Mouse (Mus musculus): ENCODE measurements around the gene Cdk9. TPM values are rescaled to one million over a fixed set of nuclear protein-coding genes. Genes with fewer than 3 reads are reported as not detected.

Cdk9 gene
- polyA plus RNA-seq, 1 experiment from 2014 or later = 98.3 TPM

GRCm38 (mm10) chr2:32676821-32677220, 36.1 kb downstream of the Cdk9 start:
- Histone ChIP-seq H3K4me2 (ENCODE audit: low read depth, severe bottlenecking) (no peak overlapping the region), H3K27me3 (ENCODE audit: control insufficient read depth, insufficient read depth, low read length) (no peaks in the 10 kb centered on the region), H3K9ac (ENCODE audit: low read length) (no peak overlapping the region), H3K4me1 (ENCODE audit: control insufficient read depth, insufficient read depth, low read length) (peaks cover 8% of the 10 kb centered on the region; the same call in 1 of the 2 replicates), H3K9me3 (ENCODE audit: control insufficient read depth, low read length) (no peaks in the 10 kb centered on the region), H3K4me3 (ENCODE audit: low read depth, low read length) (no peak overlapping the region), H3K27ac (replicated peaks; ENCODE audit: low read depth, low read length) (no peak overlapping the region), H3K36me3 (ENCODE audit: control insufficient read depth, insufficient read depth, low read length) (no peaks in the 10 kb centered on the region)
- no peak for DNase-seq (ENCODE audit: low spot score)
- no peak for ATAC-seq (ENCODE audit: insufficient number of reproducible peaks, low FRiP score, low TSS enrichment, low read depth)
- 93% methylated on average over 3 of the region's 3 CpGs for WGBS

GRCm38 (mm10) chr2:32673176-32673917, 39.5 kb downstream of the Cdk9 start:
- DNase-seq (ENCODE audit: low spot score) = no peak
- H3K27ac ChIP-seq (replicated peaks; ENCODE audit: low read depth, low read length) = no peak overlapping the region
- H3K27me3 ChIP-seq (ENCODE audit: control insufficient read depth, insufficient read depth, low read length) = no peaks in the 10 kb centered on the region
- no peaks in the 10 kb centered on the region for H3K36me3 ChIP-seq (ENCODE audit: control insufficient read depth, insufficient read depth, low read length)
- ATAC-seq (ENCODE audit: insufficient number of reproducible peaks, low FRiP score, low TSS enrichment, low read depth) = no peak
- H3K4me2 ChIP-seq (ENCODE audit: low read depth, severe bottlenecking) = no peak overlapping the region
- no peak overlapping the region for H3K4me3 ChIP-seq (ENCODE audit: low read depth, low read length)
- H3K9ac ChIP-seq (ENCODE audit: low read length) = no peak overlapping the region
- H3K4me1 ChIP-seq (ENCODE audit: control insufficient read depth, insufficient read depth, low read length) = no peaks in the 10 kb centered on the region
- WGBS = 78% methylated on average over 16 of the region's 16 CpGs
- H3K9me3 ChIP-seq (ENCODE audit: control insufficient read depth, low read length) = no peaks in the 10 kb centered on the region

GRCm38 (mm10) chr2:32671907-32672595, 40.8 kb downstream of the Cdk9 start:
- Histone ChIP-seq H3K27ac (replicated peaks; ENCODE audit: low read depth, low read length) (no peak overlapping the region), H3K9me3 (ENCODE audit: control insufficient read depth, low read length) (no peaks in the 10 kb centered on the region), H3K9ac (ENCODE audit: low read length) (no peak overlapping the region), H3K4me3 (ENCODE audit: low read depth, low read length) (no peak overlapping the region), H3K4me2 (ENCODE audit: low read depth, severe bottlenecking) (no peak overlapping the region), H3K27me3 (ENCODE audit: control insufficient read depth, insufficient read depth, low read length) (no peaks in the 10 kb centered on the region), H3K36me3 (ENCODE audit: control insufficient read depth, insufficient read depth, low read length) (no peaks in the 10 kb centered on the region), H3K4me1 (ENCODE audit: control insufficient read depth, insufficient read depth, low read length) (no peaks in the 10 kb centered on the region)
- 81% methylated on average over 9 of the region's 9 CpGs for WGBS
- ATAC-seq (ENCODE audit: insufficient number of reproducible peaks, low FRiP score, low TSS enrichment, low read depth) (no peak), DNase-seq (ENCODE audit: low spot score) (no peak)

GRCm38 (mm10) chr2:32671147-32671546, 41.7 kb downstream of the Cdk9 start:
- no peak overlapping the region for H3K27ac ChIP-seq (replicated peaks; ENCODE audit: low read depth, low read length)
- DNase-seq (ENCODE audit: low spot score) = no peak
- H3K4me1 ChIP-seq (ENCODE audit: control insufficient read depth, insufficient read depth, low read length) = no peaks in the 10 kb centered on the region
- no peak overlapping the region for H3K9ac ChIP-seq (ENCODE audit: low read length)
- H3K4me3 ChIP-seq (ENCODE audit: low read depth, low read length) = no peak overlapping the region
- ATAC-seq (ENCODE audit: insufficient number of reproducible peaks, low FRiP score, low TSS enrichment, low read depth) = no peak
- H3K4me2 ChIP-seq (ENCODE audit: low read depth, severe bottlenecking) = no peak overlapping the region
- no peaks in the 10 kb centered on the region for H3K9me3 ChIP-seq (ENCODE audit: control insufficient read depth, low read length)
- no peaks in the 10 kb centered on the region for H3K36me3 ChIP-seq (ENCODE audit: control insufficient read depth, insufficient read depth, low read length)
- H3K27me3 ChIP-seq (ENCODE audit: control insufficient read depth, insufficient read depth, low read length) = no peaks in the 10 kb centered on the region
- WGBS = 86% methylated on average over 9 of the region's 9 CpGs

- WGBS = 58% methylated on average over 3 of the region's 3 CpGs
- Histone ChIP-seq H3K9ac (ENCODE audit: low read length) (no peak overlapping the region), H3K36me3 (ENCODE audit: control insufficient read depth, insufficient read depth, low read length) (no peaks in the 10 kb centered on the region), H3K9me3 (ENCODE audit: control insufficient read depth, low read length) (no peaks in the 10 kb centered on the region), H3K27me3 (ENCODE audit: control insufficient read depth, insufficient read depth, low read length) (no peaks in the 10 kb centered on the region), H3K4me3 (ENCODE audit: low read depth, low read length) (no peak overlapping the region), H3K27ac (replicated peaks; ENCODE audit: low read depth, low read length) (no peak overlapping the region), H3K4me1 (ENCODE audit: control insufficient read depth, insufficient read depth, low read length) (no peaks in the 10 kb centered on the region), H3K4me2 (ENCODE audit: low read depth, severe bottlenecking) (no peak overlapping the region)
- ATAC-seq (ENCODE audit: insufficient number of reproducible peaks, low FRiP score, low TSS enrichment, low read depth) = no peak
- DNase-seq (ENCODE audit: low spot score) = no peak
Measured at GRCm38 (mm10) chr2:32669876-32670275, 43.0 kb downstream of the Cdk9 start.

- Histone ChIP-seq H3K27me3 (ENCODE audit: control insufficient read depth, insufficient read depth, low read length) (no peaks in the 10 kb centered on the region), H3K4me2 (ENCODE audit: low read depth, severe bottlenecking) (no peak overlapping the region), H3K4me3 (ENCODE audit: low read depth, low read length) (no peak overlapping the region), H3K9me3 (ENCODE audit: control insufficient read depth, low read length) (no peaks in the 10 kb centered on the region), H3K9ac (ENCODE audit: low read length) (no peak overlapping the region), H3K4me1 (ENCODE audit: control insufficient read depth, insufficient read depth, low read length) (no peaks in the 10 kb centered on the region), H3K27ac (replicated peaks; ENCODE audit: low read depth, low read length) (no peak overlapping the region), H3K36me3 (ENCODE audit: control insufficient read depth, insufficient read depth, low read length) (no peaks in the 10 kb centered on the region)
- WGBS = 88% methylated on average over 7 of the region's 7 CpGs
- ATAC-seq (ENCODE audit: insufficient number of reproducible peaks, low FRiP score, low TSS enrichment, low read depth) (no peak), DNase-seq (ENCODE audit: low spot score) (no peak)
Measured at GRCm38 (mm10) chr2:32668176-32668575, 44.7 kb downstream of the Cdk9 start.

GRCm38 (mm10) chr2:32667775-32668174, 45.1 kb downstream of the Cdk9 start:
- H3K4me3 ChIP-seq (ENCODE audit: low read depth, low read length) = no peak overlapping the region
- H3K36me3 ChIP-seq (ENCODE audit: control insufficient read depth, insufficient read depth, low read length) = no peaks in the 10 kb centered on the region
- H3K9ac ChIP-seq (ENCODE audit: low read length) = no peak overlapping the region
- no peak for ATAC-seq (ENCODE audit: insufficient number of reproducible peaks, low FRiP score, low TSS enrichment, low read depth)
- 60% methylated on average over 11 of the region's 11 CpGs for WGBS
- DNase-seq (ENCODE audit: low spot score) = no peak
- no peak overlapping the region for H3K27ac ChIP-seq (replicated peaks; ENCODE audit: low read depth, low read length)
- H3K9me3 ChIP-seq (ENCODE audit: control insufficient read depth, low read length) = no peaks in the 10 kb centered on the region
- H3K27me3 ChIP-seq (ENCODE audit: control insufficient read depth, insufficient read depth, low read length) = no peaks in the 10 kb centered on the region
- H3K4me1 ChIP-seq (ENCODE audit: control insufficient read depth, insufficient read depth, low read length) = no peaks in the 10 kb centered on the region
- H3K4me2 ChIP-seq (ENCODE audit: low read depth, severe bottlenecking) = no peak overlapping the region

GRCm38 (mm10) chr2:32665853-32666252, 47.0 kb downstream of the Cdk9 start:
- Histone ChIP-seq H3K9me3 (ENCODE audit: control insufficient read depth, low read length) (no peaks in the 10 kb centered on the region), H3K27ac (replicated peaks; ENCODE audit: low read depth, low read length) (no peak overlapping the region), H3K9ac (ENCODE audit: low read length) (no peak overlapping the region), H3K4me1 (ENCODE audit: control insufficient read depth, insufficient read depth, low read length) (peaks cover 3% of the 10 kb centered on the region; the same call in 1 of the 2 replicates), H3K36me3 (ENCODE audit: control insufficient read depth, insufficient read depth, low read length) (no peaks in the 10 kb centered on the region; the same call in 1 of the 2 replicates), H3K27me3 (ENCODE audit: control insufficient read depth, insufficient read depth, low read length) (no peaks in the 10 kb centered on the region), H3K4me2 (ENCODE audit: low read depth, severe bottlenecking) (no peak overlapping the region), H3K4me3 (ENCODE audit: low read depth, low read length) (no peak overlapping the region)
- 84% methylated on average over 6 of the region's 6 CpGs for WGBS
- no peak for ATAC-seq (ENCODE audit: insufficient number of reproducible peaks, low FRiP score, low TSS enrichment, low read depth)
- no peak for DNase-seq (ENCODE audit: low spot score)
